Mouse (Mus musculus) gastrocnemius, postnatal 36 days (tissue): ENCODE results near the gene Tuba1b. TPM values are rescaled to one million over a fixed set of nuclear protein-coding genes. Genes with fewer than 3 reads are reported as not detected.
"Not testable (repeated sequence)": the region's sequence is repeated elsewhere in the genome, so short reads cannot be mapped to it uniquely, and the experiment has no call there.

Experiments
- DNase-seq, 2 experiments: peaks; one replicate each; pipeline ENCODE4 v3.0.0; 2022
- intact Hi-C: fragments of 180-260 bp; cut with DNase I; formaldehyde crosslinking; loops from one replicate; pipeline ENCODE4 v1.15.1; 2025
- long read RNA-seq, 2 experiments: library from polyadenylated mRNA; stranded (forward); transcript quantifications; one replicate each; pipeline ENCODE4 v2.0.0; 2021
- total RNA-seq, 2 experiments: library from RNA; stranded (reverse); gene quantifications; 2 replicates each; pipeline ENCODE4 v1.2.3; 2021

Tuba1b gene
- total RNA-seq = 10 to 100 TPM; 21.8 to 23.2 TPM
- long read RNA-seq, experiment 1, transcript Tuba1b-201 (4 exons, 1,743 nt) = major isoform, 33 of 42 reads
- long read RNA-seq, experiment 1, partial matches to known transcripts = 9 of 42 reads
- long read RNA-seq, experiment 1, other reads (novel, unspliced or antisense) = 0 of 42 reads
- long read RNA-seq, experiment 2, transcript Tuba1b-201 (4 exons, 1,743 nt) = major isoform, 64 of 74 reads
- long read RNA-seq, experiment 2, partial matches to known transcripts = 2 of 74 reads
- long read RNA-seq, experiment 2, other reads (novel, unspliced or antisense) = 8 of 74 reads

GRCm38 (mm10) chr15:98934217-98934839, at the start of gene Tuba1b:
Tuba1b (minus strand) TSS chr15:98934565.
- intact Hi-C loops = no loop called here
- DNase-seq = peak; percentile 85 to 89

- intact Hi-C loops = loop anchor here (5.0 kb wide), 1 partner anchor 46 kb away; no protein-coding TSS in a partner anchor
- DNase-seq = no peak
Observed at GRCm38 (mm10) chr15:98983431-98984081, 49.2 kb upstream of the Tuba1b start.

GRCm38 (mm10) chr15:98982100-98982499, 47.7 kb upstream of the Tuba1b start:
- intact Hi-C loops = loop anchor here (5.0 kb wide), 1 partner anchor 45 kb away; no protein-coding TSS in a partner anchor
- no peak for DNase-seq

- intact Hi-C loops = loop anchor here (5.0 kb wide), 1 partner anchor 43 kb away; no protein-coding TSS in a partner anchor
- no peak for DNase-seq
Observed at GRCm38 (mm10) chr15:98980012-98980614, 45.7 kb upstream of the Tuba1b start.

- DNase-seq = no peak
- intact Hi-C loops = no loop called here
Observed at GRCm38 (mm10) chr15:98978409-98979172, 44.2 kb upstream of the Tuba1b start.

- intact Hi-C loops = no loop called here
- DNase-seq = peak; percentile 85 to 89
Observed at GRCm38 (mm10) chr15:98977759-98978408, 43.5 kb upstream of the Tuba1b start.

GRCm38 (mm10) chr15:98976763-98977758, 42.7 kb upstream of the Tuba1b start:
- no peak for DNase-seq
- intact Hi-C loops = no loop called here

- DNase-seq = no peak
- intact Hi-C loops = no loop called here
Observed at GRCm38 (mm10) chr15:98973015-98973614, 38.8 kb upstream of the Tuba1b start.

- intact Hi-C loops, DNase-seq: not testable (repeated sequence)
Observed at GRCm38 (mm10) chr15:98971576-98972320, 37.4 kb upstream of the Tuba1b start.

GRCm38 (mm10) chr15:98971111-98971510, 36.7 kb upstream of the Tuba1b start:
- intact Hi-C loops = no loop called here
- no peak for DNase-seq

- intact Hi-C loops = no loop called here
- DNase-seq = no peak
Observed at GRCm38 (mm10) chr15:98969372-98970101, 35.2 kb upstream of the Tuba1b start.

GRCm38 (mm10) chr15:98968701-98969371, 34.5 kb upstream of the Tuba1b start:
- DNase-seq = no peak
- intact Hi-C loops = no loop called here

- intact Hi-C loops = no loop called here
- DNase-seq = no peak
Observed at GRCm38 (mm10) chr15:98959531-98959930, 25.2 kb upstream of the Tuba1b start.

GRCm38 (mm10) chr15:98958901-98959420, 24.6 kb upstream of the Tuba1b start:
- intact Hi-C loops = no loop called here
- no peak for DNase-seq

GRCm38 (mm10) chr15:98957475-98957874, 23.1 kb upstream of the Tuba1b start:
- intact Hi-C loops = no loop called here
- DNase-seq = no peak

- intact Hi-C loops = no loop called here
- DNase-seq = no peak
Observed at GRCm38 (mm10) chr15:98956000-98956399, 21.6 kb upstream of the Tuba1b start.
